Mouse (Mus musculus) hindbrain, postnatal 0 days (tissue): Measurements from ENCODE around the gene Jade1. TPM values are rescaled to one million over a fixed set of nuclear protein-coding genes. Genes with fewer than 3 reads are reported as not detected.

ENCODE experiments used
- ATAC-seq: fragments of 200-750 bp; cut with Nextera tagmentation; 2 replicates; pipeline ENCODE4 v1.8.0; 2017; ENCODE audit warnings: mild to moderate bottlenecking, moderate TSS enrichment, moderate library complexity
- DNase-seq: peaks from one replicate; pipeline ENCODE4 v3.0.0-alpha.2; 2015; ENCODE audit warnings: low spot score
- H3K27ac ChIP-seq: fragments of 300-500 bp; sonication (generic); 2 replicates; pipeline ENCODE4 v1.5.1; 2014; ENCODE audit warnings: mild to moderate bottlenecking
- H3K27me3 ChIP-seq: fragments of 300-500 bp; sonication (generic); 2 replicates; pipeline ENCODE4 v1.6.1; 2014; ENCODE audit warnings: low read length, mixed read lengths; ENCODE audit not compliant: insufficient read depth
- H3K36me3 ChIP-seq: fragments of 300-500 bp; sonication (generic); 2 replicates; pipeline ENCODE4 v1.6.1; 2014; ENCODE audit warnings: low read length, mixed read lengths; ENCODE audit not compliant: insufficient read depth
- H3K4me1 ChIP-seq: fragments of 300-500 bp; sonication (generic); 2 replicates; pipeline ENCODE4 v1.6.1; 2014; ENCODE audit warnings: antibody characterized with exemption, low read length, mixed read lengths; ENCODE audit not compliant: insufficient read depth
- H3K4me2 ChIP-seq: fragments of 300-500 bp; sonication (generic); 2 replicates; pipeline ENCODE4 v1.6.1; 2014; ENCODE audit warnings: low read depth, mild to moderate bottlenecking, low read length, moderate library complexity, mixed read lengths
- H3K4me3 ChIP-seq: fragments of 300-500 bp; sonication (generic); 2 replicates; pipeline ENCODE4 v1.5.1; 2014; ENCODE audit warnings: low read length
- H3K9ac ChIP-seq: fragments of 300-500 bp; sonication (generic); replicated peaks from 2 replicates; pipeline ENCODE4 v1.6.1; 2014; ENCODE audit warnings: mild to moderate bottlenecking, low read length, moderate library complexity, mixed read lengths
- H3K9me3 ChIP-seq: fragments of 300-500 bp; sonication (generic); 2 replicates; pipeline ENCODE4 v1.6.1; 2016; ENCODE audit warnings: low read length, mixed read lengths
- CTCF ChIP-seq: IDR thresholded peaks from 2 replicates; pipeline ENCODE4 v1.5.1; 2016; ENCODE audit warnings: antibody characterized with exemption, control low read depth, low read depth
- WGBS: fragments of 180-500 bp; shearing (Covaris S2); extraction: QIAGEN DNeasy Blood & Tissue Kit; methylation state at CpG from one replicate; pipeline ENCODE4 v1.1.7; 2014; 5-methylcytosine and 5-hydroxymethylcytosine counted together
- polyA plus RNA-seq: library from polyadenylated mRNA; unstranded; fragments of >200 nt; fragmentation: Nextera tagmentation; extraction: Ambion mirVana; gene quantifications from 2 replicates; pipeline ENCODE4 v1.2.1, GENCODE M21; 2015
- total RNA-seq: library from RNA; depleted of rRNA; stranded (reverse); fragments of >200 nt; gene quantifications from 2 replicates; pipeline ENCODE4 v1.2.3, GENCODE M21; 2014

The Jade1 gene
- total and polyA plus RNA-seq, 2 experiments from 2014 or later = 18.0 to 33.4 TPM

- H3K36me3 ChIP-seq = no peaks in the 10 kb centered on the region
- H3K9ac ChIP-seq = no peak overlapping the region
- ATAC-seq = no peak
- 0 out of 2 replicates have a peak, but pooled peaks cover 6% of the 10 kb centered on the region for H3K4me1 ChIP-seq
- WGBS = 41% methylated on average over 7 of the region's 7 CpGs
- H3K27ac ChIP-seq = no peak overlapping the region
- no peak overlapping the region for H3K4me2 ChIP-seq
- H3K4me3 ChIP-seq = no peak overlapping the region
- no peak for DNase-seq
- TF ChIP-seq CTCF = no peak
- no peaks in the 10 kb centered on the region for H3K9me3 ChIP-seq
- H3K27me3 ChIP-seq = no peaks in the 10 kb centered on the region
These were observed 11.1 kb upstream of the Jade1 start for GRCm38 (mm10) chr3:41544451-41544850.

GRCm38 (mm10) chr3:41547289-41547688 lies 8.2 kb upstream of the Jade1 start:
- ATAC-seq (no peak), DNase-seq (no peak)
- Histone ChIP-seq H3K4me2 (no peak overlapping the region), H3K27ac (no peak overlapping the region), H3K9me3 (no peaks in the 10 kb centered on the region), H3K4me1 (0 out of 2 replicates have a peak, but pooled peaks cover 6% of the 10 kb centered on the region), H3K4me3 (no peak overlapping the region), H3K36me3 (no peaks in the 10 kb centered on the region), H3K27me3 (no peaks in the 10 kb centered on the region), H3K9ac (no peak overlapping the region)
- 93% methylated on average over 5 of the region's 5 CpGs for WGBS
- no peak for TF ChIP-seq CTCF

- TF ChIP-seq CTCF = no peak
- Histone ChIP-seq H3K27me3 (no peaks in the 10 kb centered on the region), H3K4me2 (no peak overlapping the region), H3K9ac (no peak overlapping the region), H3K9me3 (no peaks in the 10 kb centered on the region), H3K4me1 (0 out of 2 replicates have a peak, but pooled peaks cover 6% of the 10 kb centered on the region), H3K27ac (no peak overlapping the region), H3K4me3 (no peak overlapping the region), H3K36me3 (no peaks in the 10 kb centered on the region)
- 84% methylated on average over 4 of the region's 4 CpGs for WGBS
- DNase-seq = no peak
- ATAC-seq = no peak
These were observed 7.3 kb upstream of the Jade1 start for GRCm38 (mm10) chr3:41548238-41548637.

- Histone ChIP-seq H3K27me3 (no peaks in the 10 kb centered on the region), H3K36me3 (no peaks in the 10 kb centered on the region), H3K27ac (no peak overlapping the region), H3K4me1 (no peaks in the 10 kb centered on the region), H3K4me2 (no peak overlapping the region), H3K9ac (no peak overlapping the region), H3K4me3 (no peak overlapping the region), H3K9me3 (no peaks in the 10 kb centered on the region)
- 64% methylated on average over 3 of the region's 3 CpGs for WGBS
- ATAC-seq (no peak), DNase-seq (no peak)
- TF ChIP-seq CTCF = no peak
These were observed 3.9 kb upstream of the Jade1 start for GRCm38 (mm10) chr3:41551671-41552070.

- Histone ChIP-seq H3K9me3 (no peaks in the 10 kb centered on the region), H3K36me3 (no peaks in the 10 kb centered on the region), H3K27ac (no peak overlapping the region), H3K9ac (no peak overlapping the region), H3K4me2 (no peak overlapping the region), H3K4me1 (no peaks in the 10 kb centered on the region), H3K27me3 (no peaks in the 10 kb centered on the region), H3K4me3 (no peak overlapping the region)
- ATAC-seq (no peak), DNase-seq (no peak)
- no peak for TF ChIP-seq CTCF
- WGBS = 84% methylated on average over 11 of the region's 11 CpGs
These were observed 2.6 kb upstream of the Jade1 start for GRCm38 (mm10) chr3:41552777-41553548.

- H3K9ac ChIP-seq = no peak overlapping the region
- no peak overlapping the region for H3K27ac ChIP-seq
- H3K27me3 ChIP-seq = no peaks in the 10 kb centered on the region
- no peak overlapping the region for H3K4me2 ChIP-seq
- no peak for TF ChIP-seq CTCF
- H3K9me3 ChIP-seq = no peaks in the 10 kb centered on the region
- WGBS = 87% methylated on average over 4 of the region's 4 CpGs
- no peak overlapping the region for H3K4me3 ChIP-seq
- H3K36me3 ChIP-seq = no peaks in the 10 kb centered on the region
- DNase-seq = no peak
- ATAC-seq = no peak
- no peaks in the 10 kb centered on the region for H3K4me1 ChIP-seq
These were observed 1.9 kb upstream of the Jade1 start for GRCm38 (mm10) chr3:41553681-41554080.
